Mouse (Mus musculus) CD4-positive, CD25-positive, alpha-beta regulatory T cell, adult 4 months (primary cell): ENCODE measurements around the gene Fbxo28. TPM values are rescaled to one million over a fixed set of nuclear protein-coding genes. Genes with fewer than 3 reads are reported as not detected.

ENCODE experiments used
- ATAC-seq: one replicate; pipeline ENCODE4 v1.8.0; 2017
- polyA plus RNA-seq, 2 experiments: library from polyadenylated mRNA; unstranded; fragments of 100-300 nt; shearing (Covaris generic); gene quantifications; one replicate each; pipeline ENCODE4 v1.2.1; 2017

Gene Fbxo28
- polyA plus RNA-seq, 2 experiments from 2014 or later: 4.1 to 8.2 TPM

DNA sequence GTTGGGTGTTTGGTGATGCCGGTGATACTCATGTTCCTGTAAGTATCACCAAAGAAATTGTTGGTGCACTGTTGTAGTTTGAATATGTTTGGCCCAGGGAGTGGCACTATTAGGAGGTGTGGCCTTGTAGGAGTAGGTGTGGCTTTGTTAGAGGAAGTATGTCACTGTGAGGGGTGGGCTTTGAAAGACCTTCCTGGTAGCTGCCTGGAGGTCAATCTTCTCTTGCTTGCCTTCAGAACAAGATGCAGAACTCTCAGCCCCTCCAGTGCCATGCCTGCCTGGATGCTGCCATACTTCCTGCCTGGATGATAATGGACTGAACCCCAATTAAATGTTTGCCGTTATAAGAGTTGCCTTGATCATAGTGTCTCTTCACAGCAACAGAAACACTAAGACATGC, 56.6 kb downstream of the Fbxo28 start:
- ATAC-seq: no peak

DNA sequence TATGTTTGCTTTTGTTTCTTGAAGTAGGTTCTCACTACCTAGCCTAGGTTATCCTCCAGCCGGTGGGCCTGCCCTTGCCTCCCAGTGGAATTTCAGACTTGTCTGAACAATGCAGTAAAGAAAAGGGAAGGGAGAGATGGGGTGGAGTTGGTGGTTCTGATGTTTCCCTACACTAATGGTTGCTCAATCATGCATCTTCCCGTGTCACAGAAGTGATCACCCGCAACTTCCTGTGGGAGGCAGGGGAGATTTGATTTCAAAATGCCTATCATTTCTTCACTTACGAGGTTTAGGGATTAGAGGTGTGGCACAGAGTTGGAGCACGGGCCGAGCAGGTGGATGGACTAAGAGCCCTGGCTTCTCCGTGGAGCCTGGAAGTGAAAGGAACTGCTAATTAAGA, 58.2 kb downstream of the Fbxo28 start:
- ATAC-seq: peak; percentile 38

DNA sequence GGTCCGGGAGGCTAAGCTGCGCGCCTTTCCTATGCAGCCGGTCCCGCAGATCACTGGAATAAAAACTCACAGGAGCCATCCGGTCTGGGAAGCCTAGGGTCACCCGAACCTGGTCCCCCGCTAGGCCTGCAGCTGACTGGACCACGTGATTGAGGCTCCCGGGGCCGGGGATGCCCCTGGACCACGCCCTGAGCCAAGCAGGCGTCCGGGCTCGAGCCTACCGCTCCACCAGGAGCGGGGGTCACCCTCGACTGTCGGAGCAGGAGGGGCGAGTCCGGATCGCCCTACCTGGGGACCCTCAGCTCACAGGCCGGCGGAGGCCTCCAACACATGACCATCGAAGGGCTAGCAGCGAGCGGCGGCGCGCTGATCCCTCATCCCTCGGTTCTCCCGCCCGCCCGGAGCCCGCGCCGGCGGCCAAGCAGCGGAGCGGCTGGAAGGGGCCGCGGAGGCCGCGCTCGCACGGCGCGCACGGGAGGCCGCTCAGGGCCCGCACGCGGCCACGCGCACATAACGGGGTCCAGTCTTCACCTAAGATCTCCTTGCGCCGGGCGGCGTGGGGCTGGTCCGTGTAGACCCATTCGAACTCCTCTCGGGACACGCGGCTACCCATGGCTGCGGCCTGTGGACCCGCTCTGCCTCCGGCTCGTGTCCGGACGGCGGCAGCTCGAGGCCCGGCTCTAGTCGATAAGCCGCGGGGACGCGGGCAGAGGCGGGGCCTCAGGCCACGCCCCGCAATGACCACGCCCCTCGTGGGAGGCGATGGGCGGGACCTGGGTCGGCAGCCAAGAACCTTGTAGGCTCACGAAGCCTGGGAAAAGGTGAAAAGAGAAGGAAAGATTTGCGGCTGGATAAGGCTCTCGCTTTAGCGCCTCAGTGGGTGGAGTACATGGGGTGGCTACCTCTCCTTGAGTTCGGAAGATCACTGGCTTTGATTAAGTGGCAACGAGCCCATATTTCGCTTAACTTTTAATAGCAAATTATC, 59.0 kb downstream of the Fbxo28 start, which contains the start of gene Degs1:
Gene Degs1 (minus strand): TSS at position 714 of the 985 bp plus-strand sequence.
- ATAC-seq: peak; percentile 85

DNA sequence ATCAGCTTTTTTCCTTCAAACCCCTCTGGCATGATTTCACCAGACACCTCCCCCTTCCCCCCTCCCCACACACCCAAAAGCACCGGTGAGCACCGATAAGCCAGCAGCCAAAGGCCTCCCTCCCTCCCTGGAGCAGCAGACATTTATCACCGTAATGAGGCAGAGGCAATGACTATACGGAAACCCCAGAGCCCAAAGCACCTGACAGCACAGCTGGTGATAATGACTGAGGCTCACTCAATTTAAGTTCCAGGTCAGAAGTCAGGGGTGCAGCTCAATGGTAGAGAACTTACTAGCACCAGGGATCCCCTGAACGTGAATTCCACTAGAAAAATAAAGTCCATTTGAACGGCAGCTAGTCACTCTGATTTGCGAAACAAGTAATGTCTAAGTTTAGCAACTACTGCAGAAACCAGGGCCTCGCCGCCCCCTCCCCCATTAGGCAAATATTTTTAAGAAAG, 60.1 kb downstream of the Fbxo28 start:
- peak; percentile 42 for ATAC-seq

DNA sequence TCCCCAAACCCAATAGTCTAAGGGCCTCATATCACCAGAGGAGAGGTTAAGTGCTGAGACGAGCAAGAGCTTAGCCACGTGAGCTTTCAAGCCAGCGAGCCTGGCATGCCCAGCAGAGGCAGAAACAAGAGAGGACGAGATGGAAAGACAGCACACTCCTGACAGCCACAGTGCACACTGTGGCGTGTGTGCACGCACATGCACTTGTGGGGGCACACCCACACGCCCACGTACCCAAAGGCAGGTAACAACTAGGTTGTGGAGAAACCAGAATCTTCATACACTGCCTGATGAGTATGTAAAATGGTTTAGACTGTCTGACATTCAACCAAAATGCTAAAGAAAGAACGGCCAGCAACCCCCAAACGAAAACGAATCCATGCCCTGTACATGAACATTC, 60.9 kb downstream of the Fbxo28 start:
- ATAC-seq: no peak

DNA sequence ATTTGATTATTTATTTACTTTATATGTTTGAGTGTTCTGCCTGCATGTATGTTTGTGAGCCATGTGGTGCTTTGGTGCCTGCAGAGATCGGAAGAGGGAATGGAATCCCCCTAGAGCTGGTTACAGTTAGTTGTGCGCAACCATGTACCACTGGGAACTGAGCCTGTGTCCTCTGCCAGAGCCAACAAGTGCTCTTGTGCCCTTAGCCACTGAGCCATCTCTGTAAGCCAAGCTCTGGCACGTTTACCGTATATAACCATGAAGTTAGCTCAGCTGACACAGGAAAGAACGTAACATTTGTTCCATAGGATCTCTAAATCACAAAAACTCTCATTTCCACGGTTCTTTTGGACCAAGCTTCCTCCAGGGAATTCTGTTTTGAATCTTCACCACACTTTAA, 61.4 kb downstream of the Fbxo28 start:
- ATAC-seq: no peak

DNA sequence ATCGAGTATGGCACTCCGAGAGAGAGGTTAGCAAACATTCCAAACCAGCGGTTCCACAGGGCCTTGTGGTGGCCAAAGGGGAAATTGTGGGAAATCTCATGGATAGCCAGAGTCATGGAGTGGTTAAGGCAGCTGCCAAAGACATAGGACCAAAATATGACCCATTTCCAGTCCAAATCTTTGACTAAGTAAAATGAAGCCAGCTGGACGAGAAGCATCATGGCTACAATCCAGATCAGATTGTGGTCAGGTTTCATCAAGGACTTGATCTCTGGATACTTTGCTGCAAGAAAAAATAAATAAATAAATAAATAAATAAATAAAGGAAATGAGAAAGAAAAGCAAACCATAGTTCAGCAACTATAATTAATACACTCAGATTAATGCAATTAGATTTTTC, 62.0 kb downstream of the Fbxo28 start:
- ATAC-seq: no peak

DNA sequence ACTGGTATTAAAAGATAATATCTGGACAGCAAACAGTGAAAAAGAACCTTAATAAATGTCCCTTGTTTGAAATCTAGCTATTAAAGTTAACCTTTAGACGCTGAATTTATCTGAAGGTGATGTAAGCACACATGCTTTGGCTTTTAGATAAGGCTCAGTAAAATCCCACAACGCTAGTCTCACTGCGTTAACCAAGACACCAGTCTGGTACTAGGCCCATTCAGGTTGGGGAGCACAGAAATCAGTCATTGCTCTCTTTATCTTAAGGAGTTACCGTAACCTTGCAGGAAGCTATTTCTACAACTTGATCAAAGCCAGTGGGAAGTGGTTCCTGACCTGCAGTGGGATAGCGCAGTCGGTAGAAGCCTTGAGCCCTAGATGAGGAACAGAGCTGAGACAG, 66.3 kb downstream of the Fbxo28 start:
- ATAC-seq: no peak

DNA sequence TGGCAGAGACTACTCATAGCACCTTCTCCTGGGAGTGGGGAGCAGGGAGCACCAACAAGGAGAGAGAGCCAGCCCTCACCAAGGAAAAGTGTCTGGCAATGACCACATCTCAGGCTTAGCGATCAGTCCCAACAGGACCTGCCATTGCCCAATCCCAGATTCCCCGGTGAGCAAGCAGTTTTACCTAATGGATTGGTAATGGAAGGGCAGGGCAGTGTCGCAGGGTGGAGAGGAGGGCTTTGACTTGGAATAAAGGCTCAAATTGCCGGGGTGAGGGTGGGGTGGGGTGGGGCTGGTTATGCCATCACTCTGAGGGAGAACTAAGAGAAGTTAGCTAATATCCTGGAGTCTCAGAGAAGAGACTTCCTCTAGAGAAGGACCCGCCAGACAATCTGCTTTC, 69.8 kb downstream of the Fbxo28 start:
- no peak for ATAC-seq

DNA sequence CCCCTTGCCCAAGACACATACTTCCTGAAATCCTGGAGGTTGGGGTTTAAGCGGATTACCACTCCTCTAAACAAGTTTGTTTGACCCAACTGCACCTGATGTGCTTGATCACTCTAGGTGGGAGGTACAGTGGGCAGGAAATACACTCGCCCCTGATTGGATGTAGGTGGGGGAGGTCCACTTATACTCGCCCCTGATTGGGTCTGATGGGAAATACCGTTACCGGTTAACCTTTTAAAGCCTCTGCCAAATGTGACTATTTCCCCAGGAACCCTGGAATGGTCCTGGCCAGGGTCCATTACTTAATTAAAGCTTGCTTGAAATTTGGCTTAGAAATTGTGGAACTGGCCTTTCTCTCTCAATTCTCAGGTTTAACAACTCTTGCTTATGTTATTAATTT, 70.3 kb downstream of the Fbxo28 start:
- no peak for ATAC-seq

DNA sequence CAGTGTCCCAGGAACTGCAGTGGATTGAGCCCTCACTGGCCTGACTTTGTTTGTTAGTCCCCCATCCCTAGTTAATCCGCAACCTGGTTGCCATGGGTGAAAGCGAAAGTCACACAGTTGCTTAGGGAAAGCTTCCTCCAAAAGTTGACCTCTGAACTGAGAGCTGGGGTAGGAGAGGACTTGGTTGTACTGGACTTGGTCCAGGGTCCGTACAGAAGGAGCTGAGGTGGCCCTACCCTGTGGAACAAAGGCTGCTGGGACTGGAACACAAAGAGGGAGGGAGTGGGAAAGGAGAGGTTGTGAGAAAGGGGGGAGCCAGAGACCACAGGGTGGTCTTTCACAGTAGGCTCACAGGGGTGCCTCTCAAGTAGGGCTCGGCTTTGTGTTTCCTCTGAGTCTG, 73.1 kb downstream of the Fbxo28 start:
- no peak for ATAC-seq

DNA sequence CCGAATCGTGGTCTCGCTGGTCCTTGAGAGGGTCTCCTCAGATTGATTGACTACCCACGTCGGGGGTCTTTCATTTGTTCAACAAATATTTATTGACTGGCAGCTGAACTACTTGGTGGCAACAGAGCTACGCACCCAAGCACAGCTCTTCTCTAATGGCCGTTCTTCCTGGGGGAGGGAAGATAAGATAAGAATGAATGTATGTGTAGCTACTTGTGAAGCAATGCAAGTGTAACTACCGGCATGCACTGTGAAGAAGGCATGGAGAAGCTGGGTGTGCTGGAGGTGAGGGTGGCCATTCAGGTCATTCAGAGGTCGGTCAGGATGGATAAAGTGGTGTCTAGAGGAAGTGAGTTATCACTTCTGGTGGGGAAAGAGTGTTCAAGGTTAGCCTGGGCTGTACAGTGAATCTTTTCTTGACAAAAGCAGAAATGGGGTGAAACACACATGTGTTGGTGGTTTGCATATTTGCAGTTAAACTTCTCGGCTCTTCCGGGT, 75.4 kb downstream of the Fbxo28 start:
- no peak for ATAC-seq

Other genes with a start within 250 kb of the Fbxo28 start
- gene Srp9, start 216.9 kb downstream of the Fbxo28 start, polyA plus RNA-seq: 100 to 1,000 TPM; 114 to 148 TPM
- under 1 TPM in 1 of 2 experiments, not detected in 1; 0.11 TPM for gene Vmn1r1, start 177.1 kb downstream of the Fbxo28 start, polyA plus RNA-seq
- gene Degs1, start 58.8 kb downstream of the Fbxo28 start, polyA plus RNA-seq: 10 to 100 TPM; 75.7 to 81.4 TPM
- gene Trp53bp2, start 67.5 kb upstream of the Fbxo28 start, polyA plus RNA-seq: 1 to 10 TPM; 8.5 to 8.9 TPM
- 10 to 100 TPM; 38.3 to 52.4 TPM for gene Capn2, start 176.0 kb upstream of the Fbxo28 start, polyA plus RNA-seq
- not detected for gene Capn8, start 223.4 kb upstream of the Fbxo28 start, polyA plus RNA-seq